Mouse (Mus musculus) C2C12 (cell line): ENCODE results near the gene Ganc. TPM values are rescaled to one million over a fixed set of nuclear protein-coding genes. Genes with fewer than 3 reads are reported as not detected.

ENCODE experiments used
- H3K27me3 ChIP-seq: one replicate; pipeline ENCODE4 v1.6.1; 2011; ENCODE audit not compliant: control insufficient read depth, insufficient read depth, insufficient read length
- H3K36me3 ChIP-seq: one replicate; pipeline ENCODE4 v1.6.1; 2011; ENCODE audit not compliant: control insufficient read depth, insufficient read depth
- H3K4me3 ChIP-seq: one replicate; pipeline ENCODE4 v1.5.1; 2011; ENCODE audit warnings: mild to moderate bottlenecking, control low read depth; ENCODE audit not compliant: poor library complexity, insufficient read depth, severe bottlenecking
- H3K79me2 ChIP-seq: one replicate; pipeline ENCODE4 v1.6.1; 2011; ENCODE audit not compliant: control insufficient read depth, insufficient read depth
- H3K79me3 ChIP-seq: one replicate; pipeline ENCODE4 v1.6.1; 2011; ENCODE audit warnings: low read depth, control low read depth
- H3ac ChIP-seq: one replicate; pipeline ENCODE3; 2011; ENCODE audit warnings: low read depth; ENCODE audit not compliant: control insufficient read depth, insufficient read length
- CEBPB ChIP-seq: IDR thresholded peaks from one replicate; pipeline ENCODE4 v1.6.1; 2011; ENCODE audit warnings: low read depth, mild to moderate bottlenecking, control low read depth, moderate library complexity
- CTCF ChIP-seq: IDR thresholded peaks from one replicate; pipeline ENCODE4 v1.5.1; 2011; ENCODE audit not compliant: control insufficient read depth, insufficient read depth, insufficient read length
- FOSL1 ChIP-seq: IDR thresholded peaks from one replicate; pipeline ENCODE4 v1.8.0; 2011; ENCODE audit warnings: mild to moderate bottlenecking, low read length; ENCODE audit not compliant: poor library complexity, insufficient read depth, severe bottlenecking
- MAX ChIP-seq: IDR thresholded peaks from one replicate; pipeline ENCODE4 v1.6.1; 2011; ENCODE audit warnings: mild to moderate bottlenecking, control low read depth
- MYOD1 ChIP-seq: IDR thresholded peaks from one replicate; pipeline ENCODE4 v1.6.1; 2011; ENCODE audit warnings: low read depth; ENCODE audit not compliant: control insufficient read depth, insufficient read length
- MYOG ChIP-seq: IDR thresholded peaks from one replicate; pipeline ENCODE4 v1.6.1; 2011; ENCODE audit not compliant: control insufficient read depth, insufficient read length; ENCODE audit errors: extremely low read depth
- USF1 ChIP-seq: IDR thresholded peaks from one replicate; pipeline ENCODE4 v1.6.1; 2011; ENCODE audit warnings: low read depth, mild to moderate bottlenecking, control low read depth, moderate library complexity
- polyA plus RNA-seq: library from polyadenylated mRNA; unstranded; fragments of >200 nt; fragmentation: generic; extraction: Trizol; gene quantifications from one replicate; pipeline ENCODE4 v1.2.1, GENCODE M21; 2012; ENCODE audit warnings: missing spikeins

Gene Ganc
- polyA plus RNA-seq, 1 experiment, result 2.3 TPM

DNA sequence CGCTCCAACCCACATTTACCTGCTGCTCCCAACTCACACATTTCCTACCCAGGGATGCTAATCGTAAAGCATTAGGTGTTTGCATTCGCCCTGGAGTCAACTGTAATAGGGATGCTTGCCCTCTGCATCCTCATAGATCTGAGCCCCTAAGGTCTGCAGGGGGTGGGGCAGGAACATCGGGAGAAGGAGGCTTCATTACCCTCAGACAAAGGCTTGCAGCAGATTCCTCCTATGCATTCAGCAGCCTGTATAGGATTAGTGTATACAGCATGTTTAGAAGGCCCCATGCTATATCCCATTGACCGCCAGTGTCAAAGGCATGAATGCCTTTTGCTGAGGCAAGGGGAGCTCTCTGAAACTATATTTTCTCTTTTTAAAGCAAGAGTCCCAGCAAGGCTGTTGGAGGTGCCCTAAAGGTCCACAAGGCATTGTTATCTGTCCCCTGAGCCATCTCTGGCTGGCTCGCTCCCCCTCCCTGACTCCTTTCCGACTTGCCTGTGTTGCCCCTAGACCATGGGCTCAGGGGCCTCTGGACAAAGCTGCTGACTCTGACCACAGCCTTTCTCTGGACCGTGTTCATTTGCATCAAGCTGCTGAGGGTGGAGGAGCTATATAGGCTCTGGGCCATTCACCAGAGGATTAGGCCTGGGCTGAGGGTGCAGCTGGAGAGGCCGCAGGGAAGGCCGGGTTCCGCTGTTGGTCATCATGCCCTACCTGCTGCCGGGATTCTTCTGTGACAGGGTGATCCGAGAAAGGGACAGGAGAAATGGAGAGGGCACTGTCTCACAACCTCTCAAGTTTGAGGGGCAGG is 72.8 kb downstream of the Ganc start:
- Histone ChIP-seq H3K79me2 (no peaks in the 10 kb centered on the region), H3K79me3 (no peaks in the 10 kb centered on the region), H3K36me3 (no peaks in the 10 kb centered on the region), H3ac (no peak overlapping the region), H3K4me3 (no peak overlapping the region), H3K27me3 (no peaks in the 10 kb centered on the region)
- no peak for TF ChIP-seq MYOD1
- no peak for TF ChIP-seq MAX
- no peak for TF ChIP-seq MYOG
- TF ChIP-seq USF1, result no peak
- TF ChIP-seq FOSL1, result no peak
- no peak for TF ChIP-seq CEBPB
- TF ChIP-seq CTCF, result no peak

DNA sequence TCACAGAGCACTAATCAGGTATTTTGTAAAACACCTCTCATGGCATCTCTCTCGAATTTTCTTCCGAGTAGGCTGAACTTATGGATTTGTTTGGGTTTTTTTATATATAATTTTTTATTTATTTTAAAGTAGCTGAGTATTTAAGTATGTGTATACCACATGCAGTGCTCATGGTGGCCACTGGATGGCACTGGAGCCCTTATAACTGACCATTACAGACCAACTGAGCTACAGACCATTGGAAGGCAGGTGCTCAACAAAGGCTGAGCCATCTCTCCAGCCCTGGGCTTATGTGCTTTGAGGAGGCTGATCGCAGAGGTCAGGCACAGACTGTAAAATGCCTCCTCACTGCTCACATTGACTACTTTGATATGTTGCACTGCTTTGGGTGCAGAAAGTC is 74.9 kb downstream of the Ganc start:
- H3K4me3 ChIP-seq, result no peak overlapping the region
- TF ChIP-seq FOSL1 (no peak), CTCF (peak; percentile 45)

DNA sequence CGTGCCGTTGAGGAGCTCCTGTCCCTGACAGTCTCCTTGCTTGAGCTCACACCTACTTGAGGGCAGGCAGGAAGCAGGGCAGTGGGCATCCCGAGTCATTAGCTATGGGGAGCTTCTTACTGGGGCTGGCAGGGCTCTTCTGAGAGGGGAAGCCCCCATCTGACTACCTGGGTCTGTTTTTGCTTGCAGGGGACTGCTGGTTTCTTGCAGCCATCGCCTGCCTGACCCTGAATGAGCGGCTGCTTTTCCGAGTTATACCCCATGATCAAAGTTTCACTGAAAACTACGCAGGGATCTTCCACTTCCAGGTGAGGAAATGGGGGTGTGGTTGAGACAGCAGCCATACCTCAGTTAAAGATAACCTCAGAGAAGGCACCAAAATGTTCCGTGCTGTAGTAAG is 78.2 kb downstream of the Ganc start:
- no peaks in the 10 kb centered on the region for H3K79me3 ChIP-seq
- H3K27me3 ChIP-seq, result no peaks in the 10 kb centered on the region
- H3K36me3 ChIP-seq, result no peaks in the 10 kb centered on the region
- TF ChIP-seq MAX (no peak), USF1 (no peak), FOSL1 (no peak), MYOG (no peak), CTCF (no peak), MYOD1 (no peak), CEBPB (no peak)
- H3ac ChIP-seq, result no peak overlapping the region
- H3K79me2 ChIP-seq, result no peaks in the 10 kb centered on the region
- no peak overlapping the region for H3K4me3 ChIP-seq

More for the DNA sequence above, 74.9 kb downstream of the Ganc start:
- Histone ChIP-seq H3K27me3 (no peaks in the 10 kb centered on the region), H3K79me2 (no peaks in the 10 kb centered on the region), H3ac (no peak overlapping the region), H3K36me3 (no peaks in the 10 kb centered on the region), H3K79me3 (no peaks in the 10 kb centered on the region)

DNA sequence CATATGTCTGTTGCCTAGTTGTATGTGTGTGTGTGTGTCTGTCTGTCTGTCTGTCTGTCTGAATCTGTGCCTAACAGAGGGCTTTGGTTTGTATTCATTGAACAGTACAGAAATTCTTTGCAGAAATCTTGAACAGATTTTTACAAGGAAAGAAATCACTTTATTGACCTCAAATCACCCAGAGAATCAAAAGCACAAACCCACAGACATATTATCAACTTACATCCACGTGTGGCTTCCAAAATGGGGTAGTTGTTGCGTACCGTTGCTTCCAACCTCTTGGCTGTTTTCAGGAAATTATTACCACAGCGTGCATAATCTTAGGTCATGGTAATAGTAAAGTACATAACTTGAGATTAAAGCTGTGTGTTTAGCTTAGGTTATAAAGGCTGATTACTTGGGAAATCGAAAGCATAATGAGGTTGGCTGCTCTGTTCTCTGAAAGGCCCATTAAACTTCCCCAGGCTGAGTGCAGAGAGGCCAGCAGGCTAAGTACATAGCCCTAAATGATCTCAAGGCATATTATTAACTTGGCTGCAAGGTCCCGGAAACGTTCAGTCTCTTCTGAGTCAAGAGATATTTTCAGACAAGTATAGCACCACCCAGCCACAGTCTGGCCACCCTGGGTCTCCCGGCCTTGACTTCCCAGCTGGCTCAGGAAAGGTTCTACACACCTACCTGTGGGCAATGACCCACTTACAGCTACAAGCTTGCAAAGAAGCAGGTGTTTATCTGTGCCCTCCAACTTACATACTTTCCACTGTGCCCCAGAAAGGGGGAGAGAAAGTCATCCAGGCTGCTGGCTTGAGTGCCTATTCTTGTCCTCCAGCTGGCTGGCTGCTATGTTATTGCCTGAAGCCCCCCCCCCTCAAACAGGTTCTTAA is 79.1 kb downstream of the Ganc start:
- TF ChIP-seq USF1 (no peak), MYOG (no peak), MYOD1 (no peak), MAX (no peak), CTCF (no peak), CEBPB (no peak), FOSL1 (no peak)
- Histone ChIP-seq H3ac (no peak overlapping the region), H3K79me3 (no peaks in the 10 kb centered on the region), H3K36me3 (no peaks in the 10 kb centered on the region), H3K27me3 (no peaks in the 10 kb centered on the region), H3K4me3 (no peak overlapping the region), H3K79me2 (no peaks in the 10 kb centered on the region)

DNA sequence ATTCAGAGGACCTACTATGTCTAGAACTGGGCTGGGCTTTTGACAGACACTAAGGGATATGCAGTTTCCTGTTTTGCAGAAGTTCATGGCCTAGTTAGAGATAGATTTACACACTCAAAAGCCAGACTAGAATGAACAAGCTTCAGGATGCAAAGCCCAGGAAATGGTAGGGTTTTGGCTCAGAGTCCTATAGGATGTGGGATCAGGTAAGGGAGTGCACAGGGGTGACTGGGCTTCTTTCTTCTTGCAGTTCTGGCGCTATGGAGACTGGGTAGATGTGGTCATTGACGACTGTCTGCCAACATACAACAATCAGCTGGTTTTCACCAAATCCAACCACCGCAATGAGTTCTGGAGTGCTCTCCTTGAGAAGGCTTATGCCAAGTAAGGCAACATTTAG is 80.5 kb downstream of the Ganc start:
- no peak for TF ChIP-seq MYOD1
- no peak for TF ChIP-seq FOSL1
- no peak for TF ChIP-seq MAX
- no peaks in the 10 kb centered on the region for H3K79me3 ChIP-seq
- H3K79me2 ChIP-seq, result no peaks in the 10 kb centered on the region
- no peaks in the 10 kb centered on the region for H3K36me3 ChIP-seq
- H3ac ChIP-seq, result no peak overlapping the region
- no peak overlapping the region for H3K4me3 ChIP-seq
- no peaks in the 10 kb centered on the region for H3K27me3 ChIP-seq

DNA sequence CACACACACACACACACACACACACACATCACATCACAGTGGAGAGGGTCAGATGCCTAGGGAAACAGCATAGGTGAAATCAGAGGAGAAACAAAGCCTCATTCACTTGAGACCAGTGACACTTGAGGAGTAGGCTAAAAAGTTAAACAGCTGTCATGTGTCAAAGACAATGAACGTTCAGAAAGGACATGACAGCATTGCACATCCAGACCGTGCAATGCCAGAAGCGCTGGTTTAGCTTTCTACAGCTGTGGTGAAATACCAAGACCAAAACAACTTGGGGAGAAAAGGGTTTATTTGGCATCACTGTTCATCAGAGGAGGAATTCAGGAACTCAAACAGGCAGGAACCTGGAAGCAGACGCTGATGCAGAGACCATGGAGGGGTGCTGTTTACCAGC is 89.6 kb downstream of the Ganc start:
- no peak overlapping the region for H3K4me3 ChIP-seq
- no peaks in the 10 kb centered on the region for H3K79me3 ChIP-seq
- no peaks in the 10 kb centered on the region for H3K36me3 ChIP-seq
- no peak overlapping the region for H3ac ChIP-seq
- H3K79me2 ChIP-seq, result no peaks in the 10 kb centered on the region
- no peaks in the 10 kb centered on the region for H3K27me3 ChIP-seq
- no peak for TF ChIP-seq CTCF
- TF ChIP-seq CEBPB, result no peak
- no peak for TF ChIP-seq MAX
- no peak for TF ChIP-seq FOSL1
- no peak for TF ChIP-seq MYOD1
- TF ChIP-seq MYOG, result no peak
- no peak for TF ChIP-seq USF1
